Mouse (Mus musculus) limb, embryonic 12.5 days (tissue): ENCODE measurements around the gene Tab3. TPM values are rescaled to one million over a fixed set of nuclear protein-coding genes. Genes with fewer than 3 reads are reported as not detected.

Experiments
- ATAC-seq: fragments of 200-750 bp; cut with Nextera tagmentation; 2 replicates; pipeline ENCODE4 v1.8.0; 2017; ENCODE audit warnings: low read depth, moderate TSS enrichment; ENCODE audit not compliant: insufficient number of reproducible peaks, insufficient read depth, low FRiP score, low TSS enrichment
- H3K27ac ChIP-seq: fragments of 300-500 bp; sonication (generic); 2 replicates; pipeline ENCODE4 v1.5.1; 2016; ENCODE audit warnings: mild to moderate bottlenecking, moderate library complexity
- H3K27me3 ChIP-seq: fragments of 300-500 bp; sonication (generic); 2 replicates; pipeline ENCODE4 v1.6.1; 2016; ENCODE audit warnings: mild to moderate bottlenecking, moderate library complexity
- H3K36me3 ChIP-seq: fragments of 300-500 bp; sonication (generic); 2 replicates; pipeline ENCODE4 v1.6.1; 2016; ENCODE audit warnings: mild to moderate bottlenecking, moderate library complexity
- H3K4me1 ChIP-seq: fragments of 300-500 bp; sonication (generic); replicated peaks from 2 replicates; pipeline ENCODE4 v1.6.1; 2016
- H3K4me2 ChIP-seq: fragments of 300-500 bp; sonication (generic); 2 replicates; pipeline ENCODE4 v1.6.1; 2016; ENCODE audit warnings: mild to moderate bottlenecking, moderate library complexity
- H3K4me3 ChIP-seq: fragments of 300-500 bp; sonication (generic); replicated peaks from 2 replicates; pipeline ENCODE4 v1.5.1; 2016; ENCODE audit warnings: mild to moderate bottlenecking
- H3K9ac ChIP-seq: fragments of 300-500 bp; sonication (generic); replicated peaks from 2 replicates; pipeline ENCODE4 v1.6.1; 2016; ENCODE audit warnings: mild to moderate bottlenecking, moderate library complexity
- H3K9me3 ChIP-seq: fragments of 300-500 bp; sonication (generic); 2 replicates; pipeline ENCODE4 v1.6.1; 2016; ENCODE audit warnings: mild to moderate bottlenecking, moderate library complexity
- WGBS: fragments of 180-500 bp; shearing (Covaris S2); methylation state at CpG from one replicate; pipeline ENCODE4 v1.1.7; 2016; 5-methylcytosine and 5-hydroxymethylcytosine counted together
- polyA plus RNA-seq: library from polyadenylated mRNA; unstranded; fragments of >200 nt; fragmentation: Nextera tagmentation; extraction: Ambion mirVana; gene quantifications from 2 replicates; pipeline ENCODE4 v1.2.1, GENCODE M21; 2016

Tab3 gene
- 2.8 and 4.9 TPM in 2 replicates for polyA plus RNA-seq

- peaks cover 9% of the 10 kb centered on the region; the same call in 1 of the 2 replicates for H3K27me3 ChIP-seq
- no peaks in the 10 kb centered on the region for H3K36me3 ChIP-seq
- ATAC-seq = peak; percentile 98
- whole genome bisulfite sequencing = 28% methylated on average over 40 of the region's 64 CpGs
- peak within 1 kb of the TSS; percentile 35; the same call in 1 of the 2 replicates for H3K27ac ChIP-seq
- peak within 1 kb of the TSS; percentile 64 for H3K4me3 ChIP-seq
- peak within 1 kb of the TSS; percentile 57 for H3K4me2 ChIP-seq
- no peaks in the 10 kb centered on the region for H3K9me3 ChIP-seq
- peak within 1 kb of the TSS; percentile 74 for H3K9ac ChIP-seq
- no peaks in the 10 kb centered on the region for H3K4me1 ChIP-seq
Measured at GRCm38 (mm10) chrX:85573532-85574181, at the start of gene Tab3. Gene Tab3 (plus strand): TSS chrX:85574022.

- WGBS = 65% methylated on average over 1 of the region's 1 CpGs
- Histone ChIP-seq H3K4me3 (no peak overlapping the region), H3K4me2 (no peak overlapping the region), H3K9me3 (no peaks in the 10 kb centered on the region), H3K36me3 (no peaks in the 10 kb centered on the region), H3K27ac (no peak overlapping the region), H3K27me3 (no peaks in the 10 kb centered on the region), H3K9ac (no peak overlapping the region), H3K4me1 (no peaks in the 10 kb centered on the region)
- no peak for ATAC-seq
Measured at GRCm38 (mm10) chrX:85525545-85525944, 48.3 kb upstream of the Tab3 start.

- no peak overlapping the region for H3K9ac ChIP-seq
- H3K4me2 ChIP-seq = no peak overlapping the region
- 63% methylated on average over 5 of the region's 5 CpGs for WGBS
- H3K27me3 ChIP-seq = no peaks in the 10 kb centered on the region
- no peaks in the 10 kb centered on the region for H3K4me1 ChIP-seq
- H3K36me3 ChIP-seq = no peaks in the 10 kb centered on the region
- no peak overlapping the region for H3K27ac ChIP-seq
- H3K4me3 ChIP-seq = no peak overlapping the region
- H3K9me3 ChIP-seq = no peaks in the 10 kb centered on the region
- ATAC-seq = no peak
Measured at GRCm38 (mm10) chrX:85526263-85527019, 47.4 kb upstream of the Tab3 start.

GRCm38 (mm10) chrX:85558931-85559330 lies 14.9 kb upstream of the Tab3 start:
- no peak overlapping the region for H3K4me2 ChIP-seq
- H3K9ac ChIP-seq = no peak overlapping the region
- no peak overlapping the region for H3K4me3 ChIP-seq
- H3K27me3 ChIP-seq = no peaks in the 10 kb centered on the region
- WGBS = 83% methylated on average over 2 of the region's 2 CpGs
- no peak for ATAC-seq
- H3K9me3 ChIP-seq = no peaks in the 10 kb centered on the region
- no peaks in the 10 kb centered on the region for H3K4me1 ChIP-seq
- H3K27ac ChIP-seq = no peak overlapping the region
- H3K36me3 ChIP-seq = no peaks in the 10 kb centered on the region

GRCm38 (mm10) chrX:85566256-85566655 lies 7.6 kb upstream of the Tab3 start:
- H3K9me3 ChIP-seq = no peaks in the 10 kb centered on the region
- H3K36me3 ChIP-seq = no peaks in the 10 kb centered on the region
- no peaks in the 10 kb centered on the region for H3K27me3 ChIP-seq
- WGBS = 76% methylated on average over 4 of the region's 4 CpGs
- no peaks in the 10 kb centered on the region for H3K4me1 ChIP-seq
- no peak overlapping the region for H3K9ac ChIP-seq
- no peak overlapping the region for H3K4me3 ChIP-seq
- H3K27ac ChIP-seq = no peak overlapping the region
- ATAC-seq = no peak
- no peak overlapping the region for H3K4me2 ChIP-seq

GRCm38 (mm10) chrX:85574182-85574541 lies 340 bp downstream of the Tab3 start:
- peak overlapping the region; percentile 35; the same call in 1 of the 2 replicates for H3K27ac ChIP-seq
- WGBS = 13% methylated on average over 23 of the region's 34 CpGs
- ATAC-seq = peak; percentile 52
- H3K4me1 ChIP-seq = no peaks in the 10 kb centered on the region
- H3K36me3 ChIP-seq = no peaks in the 10 kb centered on the region
- H3K4me3 ChIP-seq = peak overlapping the region; percentile 64
- H3K9me3 ChIP-seq = no peaks in the 10 kb centered on the region
- H3K27me3 ChIP-seq = peaks cover 9% of the 10 kb centered on the region; the same call in 1 of the 2 replicates
- H3K4me2 ChIP-seq = peak overlapping the region; percentile 57
- peak overlapping the region; percentile 74 for H3K9ac ChIP-seq

GRCm38 (mm10) chrX:85576310-85576709 lies 2.5 kb downstream of the Tab3 start:
- H3K4me2 ChIP-seq = no peak overlapping the region
- WGBS = 43% methylated on average over 6 of the region's 6 CpGs
- H3K27ac ChIP-seq = no peak overlapping the region
- H3K9me3 ChIP-seq = no peaks in the 10 kb centered on the region
- no peak overlapping the region for H3K4me3 ChIP-seq
- no peaks in the 10 kb centered on the region for H3K36me3 ChIP-seq
- H3K4me1 ChIP-seq = no peaks in the 10 kb centered on the region
- ATAC-seq = no peak
- H3K27me3 ChIP-seq = peaks cover 9% of the 10 kb centered on the region; the same call in 1 of the 2 replicates
- no peak overlapping the region for H3K9ac ChIP-seq

GRCm38 (mm10) chrX:85580768-85581167 lies 6.9 kb downstream of the Tab3 start:
- no peaks in the 10 kb centered on the region for H3K4me1 ChIP-seq
- H3K4me2 ChIP-seq = no peak overlapping the region
- no peaks in the 10 kb centered on the region for H3K36me3 ChIP-seq
- no peak overlapping the region for H3K4me3 ChIP-seq
- ATAC-seq = no peak
- H3K9me3 ChIP-seq = no peaks in the 10 kb centered on the region
- no peaks in the 10 kb centered on the region for H3K27me3 ChIP-seq
- 58% methylated on average over 2 of the region's 2 CpGs for WGBS
- H3K9ac ChIP-seq = no peak overlapping the region
- no peak overlapping the region for H3K27ac ChIP-seq

GRCm38 (mm10) chrX:85582517-85582916 lies 8.7 kb downstream of the Tab3 start:
- H3K9me3 ChIP-seq = no peaks in the 10 kb centered on the region
- ATAC-seq = no peak
- H3K4me2 ChIP-seq = no peak overlapping the region
- H3K27me3 ChIP-seq = no peaks in the 10 kb centered on the region
- no peak overlapping the region for H3K27ac ChIP-seq
- WGBS = 88% methylated on average over 1 of the region's 1 CpGs
- H3K4me1 ChIP-seq = no peaks in the 10 kb centered on the region
- H3K36me3 ChIP-seq = no peaks in the 10 kb centered on the region
- H3K9ac ChIP-seq = no peak overlapping the region
- no peak overlapping the region for H3K4me3 ChIP-seq

GRCm38 (mm10) chrX:85585575-85585974 lies 11.8 kb downstream of the Tab3 start:
- Histone ChIP-seq H3K9me3 (no peaks in the 10 kb centered on the region), H3K27me3 (no peaks in the 10 kb centered on the region), H3K27ac (no peak overlapping the region), H3K4me3 (no peak overlapping the region), H3K4me2 (no peak overlapping the region), H3K36me3 (no peaks in the 10 kb centered on the region), H3K9ac (no peak overlapping the region), H3K4me1 (no peaks in the 10 kb centered on the region)
- ATAC-seq = no peak

- ATAC-seq = no peak
- Histone ChIP-seq H3K4me2 (no peak overlapping the region), H3K4me3 (no peak overlapping the region), H3K4me1 (no peaks in the 10 kb centered on the region), H3K36me3 (peaks cover 8% of the 10 kb centered on the region; the same call in 1 of the 2 replicates), H3K9me3 (no peaks in the 10 kb centered on the region), H3K27me3 (no peaks in the 10 kb centered on the region), H3K27ac (no peak overlapping the region), H3K9ac (no peak overlapping the region)
- WGBS = 93% methylated on average over 2 of the region's 2 CpGs
Measured at GRCm38 (mm10) chrX:85614701-85615100, 40.9 kb downstream of the Tab3 start.
